Mouse (Mus musculus) hematopoietic stem cell, adult 5-6 weeks (primary cell): Measurements from ENCODE around the gene Palm2. TPM values are rescaled to one million over a fixed set of nuclear protein-coding genes. Genes with fewer than 3 reads are reported as not detected.
A peak's percentile ranks its signal among the peaks of the same experiment; 100 is the strongest.

Experiments
- ATAC-seq, 2 experiments: fragments of 125-278 bp in 1 of 2; replicated peaks in 1 of 2; 2 replicates each; pipeline ENCODE4 v1.8.0; 2016 to 2017; ENCODE audit warnings: inconsistent platforms in 2 of 2, mild to moderate bottlenecking in 2 of 2, moderate number of reproducible peaks in 2 of 2, low read depth in 1 of 2, moderate TSS enrichment in 1 of 2; ENCODE audit not compliant: low FRiP score in 2 of 2, poor library complexity in 2 of 2, severe bottlenecking in 2 of 2, insufficient read depth in 1 of 2, low TSS enrichment in 1 of 2
- total RNA-seq: library from RNA; stranded (forward); fragments of 172-1452, 232-1000 nt; gene quantifications from 2 replicates; pipeline ENCODE4 v1.2.3, GENCODE M21; 2017

Palm2 gene
- total RNA-seq, 1 experiment from 2014 or later = not detected

DNA sequence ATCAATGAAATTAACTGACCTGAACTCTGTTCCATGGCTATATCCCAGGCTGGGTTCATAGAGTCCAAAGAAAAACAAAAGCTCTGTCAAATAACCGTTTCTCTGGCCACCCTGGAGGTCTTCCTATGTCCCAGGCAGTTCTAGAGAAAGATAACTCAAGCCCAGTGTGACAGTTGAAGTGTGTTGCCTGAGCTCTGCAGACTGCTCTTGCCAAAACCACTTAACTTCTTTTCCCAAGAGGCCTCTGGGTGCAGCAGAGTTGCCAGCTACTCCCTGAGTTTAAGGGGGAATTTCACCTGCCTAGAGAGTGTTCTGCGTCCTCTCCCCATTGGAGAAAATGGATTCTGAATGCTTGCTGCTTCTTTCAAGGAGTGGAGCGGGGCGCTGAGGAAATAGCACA lies 158.7 kb downstream of the Palm2 start:
- ATAC-seq = no peak

DNA sequence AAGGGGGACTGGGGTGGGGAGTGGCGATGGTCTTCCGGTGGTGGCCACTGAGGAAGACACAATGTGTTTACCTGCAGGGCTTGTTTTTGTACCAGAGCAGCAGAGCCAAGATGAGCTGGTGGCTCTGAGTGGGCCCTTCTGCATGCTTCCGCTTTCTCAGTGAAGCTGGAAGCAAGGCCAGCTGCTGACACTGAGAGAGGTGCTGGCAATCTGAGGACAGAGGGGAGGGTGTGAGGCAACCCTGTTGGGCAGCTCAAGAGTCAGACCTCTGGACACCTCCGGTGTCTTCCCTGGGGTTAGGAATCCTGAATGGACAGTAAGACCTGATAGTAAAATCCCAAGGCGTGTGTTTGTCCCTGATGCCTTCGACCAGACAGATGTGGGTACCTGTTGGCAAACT lies 165.9 kb downstream of the Palm2 start:
- no peak for ATAC-seq

DNA sequence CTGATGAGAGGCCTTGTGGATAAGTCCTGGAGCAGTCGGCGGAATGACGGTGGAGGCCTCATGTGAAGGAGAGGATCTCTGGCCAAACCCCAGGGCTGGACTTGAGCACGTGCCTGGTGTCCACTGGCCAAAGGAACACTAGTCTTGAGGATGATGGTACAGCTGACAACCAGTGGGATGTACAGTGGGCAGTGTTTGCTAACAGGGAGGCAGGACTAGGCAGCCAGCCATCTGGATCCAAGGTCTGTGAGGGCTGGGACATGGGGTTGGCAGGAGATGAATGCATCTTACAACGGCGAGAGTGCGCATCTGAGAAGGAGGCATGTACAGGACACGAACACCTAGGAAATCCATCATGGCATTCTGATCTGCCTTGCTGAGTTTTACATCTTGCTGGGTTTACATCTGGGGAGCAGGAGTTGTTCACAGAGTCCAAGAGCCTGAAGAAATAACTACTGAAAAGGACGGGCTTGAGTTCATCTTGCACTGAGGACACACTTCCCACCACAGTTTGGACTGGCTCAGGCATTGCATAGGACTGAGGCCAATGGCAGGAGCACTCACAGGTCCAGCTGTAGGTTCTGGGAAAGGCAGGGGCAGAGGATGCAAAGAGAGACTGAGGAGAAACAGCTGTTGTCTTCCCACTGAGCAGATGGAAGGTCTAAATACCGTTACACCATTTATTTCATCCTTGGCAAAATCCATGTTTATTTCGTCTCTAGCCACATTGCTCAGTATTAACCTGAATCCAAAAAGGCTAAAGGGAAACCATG lies 166.8 kb downstream of the Palm2 start:
- ATAC-seq = no peak

DNA sequence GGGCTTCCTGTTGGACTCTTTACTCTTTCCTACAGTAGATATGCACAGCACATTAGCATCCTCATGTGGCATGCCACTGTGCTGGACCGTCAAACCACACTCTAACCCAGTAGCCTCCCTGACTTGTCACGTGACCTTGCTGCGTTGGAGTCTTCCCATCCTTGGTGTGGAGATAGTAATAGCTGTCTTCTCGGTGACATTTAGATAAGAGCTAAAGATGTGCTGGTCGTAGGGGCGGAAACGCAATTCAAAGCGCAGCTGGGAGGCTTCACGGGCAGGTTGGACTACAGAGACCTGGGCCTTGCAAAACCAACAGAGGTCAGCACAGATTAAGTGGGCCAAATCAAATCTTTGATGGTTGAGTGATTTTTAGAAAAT lies 167.4 kb downstream of the Palm2 start:
- no peak for ATAC-seq

DNA sequence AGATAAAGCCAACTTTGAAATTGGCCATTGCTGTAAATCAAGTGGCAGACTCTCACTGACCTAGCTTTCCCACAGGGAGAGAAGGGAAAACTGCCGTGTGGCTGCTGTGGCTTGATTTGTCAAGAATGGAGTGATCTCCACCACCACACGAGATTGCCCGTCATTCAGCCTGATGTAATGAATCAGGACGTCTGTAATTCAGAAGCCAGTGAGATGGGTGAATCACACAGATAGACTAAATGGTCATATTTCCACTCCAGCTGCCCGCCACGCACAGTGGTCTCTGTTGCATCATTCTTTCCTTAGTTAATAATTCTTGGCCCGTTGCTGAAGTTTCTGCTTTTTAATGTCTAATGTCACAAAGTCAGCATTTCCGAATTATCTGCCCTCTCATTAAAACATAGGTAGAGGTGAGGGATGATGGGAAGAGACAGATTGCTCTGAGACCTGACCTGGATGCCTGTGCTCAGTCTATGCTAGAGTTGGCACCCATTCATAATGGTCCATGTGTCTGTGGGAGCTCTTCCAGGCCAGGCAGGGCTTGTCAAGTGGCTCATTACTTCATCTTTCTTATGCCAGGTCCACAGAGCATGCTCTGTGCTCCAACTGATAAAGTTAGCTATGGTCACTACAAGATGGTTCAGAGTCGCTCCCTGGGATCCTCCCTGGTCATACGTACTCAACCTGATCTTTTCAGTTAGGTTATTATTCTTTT lies 168.0 kb downstream of the Palm2 start:
- ATAC-seq = no peak

DNA sequence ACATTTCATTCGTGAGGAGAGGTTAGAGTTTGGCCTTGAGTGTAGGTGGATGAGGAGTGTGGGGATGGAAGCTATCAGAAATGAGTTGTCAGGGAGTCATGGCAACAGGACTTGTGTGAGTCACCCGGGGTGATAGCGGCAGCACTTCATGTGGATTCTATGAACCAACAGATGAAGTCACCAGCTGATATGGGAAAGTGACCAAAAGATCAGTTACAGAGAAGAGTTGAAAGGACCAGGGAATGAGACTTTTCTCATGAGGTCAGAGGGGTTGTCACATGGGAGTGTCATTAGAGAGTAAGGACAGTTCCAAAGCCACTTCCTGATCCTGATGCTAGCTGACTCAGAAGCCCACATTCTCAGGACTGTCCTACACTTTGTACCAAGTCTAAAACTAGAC lies 172.2 kb downstream of the Palm2 start:
- no peak for ATAC-seq

DNA sequence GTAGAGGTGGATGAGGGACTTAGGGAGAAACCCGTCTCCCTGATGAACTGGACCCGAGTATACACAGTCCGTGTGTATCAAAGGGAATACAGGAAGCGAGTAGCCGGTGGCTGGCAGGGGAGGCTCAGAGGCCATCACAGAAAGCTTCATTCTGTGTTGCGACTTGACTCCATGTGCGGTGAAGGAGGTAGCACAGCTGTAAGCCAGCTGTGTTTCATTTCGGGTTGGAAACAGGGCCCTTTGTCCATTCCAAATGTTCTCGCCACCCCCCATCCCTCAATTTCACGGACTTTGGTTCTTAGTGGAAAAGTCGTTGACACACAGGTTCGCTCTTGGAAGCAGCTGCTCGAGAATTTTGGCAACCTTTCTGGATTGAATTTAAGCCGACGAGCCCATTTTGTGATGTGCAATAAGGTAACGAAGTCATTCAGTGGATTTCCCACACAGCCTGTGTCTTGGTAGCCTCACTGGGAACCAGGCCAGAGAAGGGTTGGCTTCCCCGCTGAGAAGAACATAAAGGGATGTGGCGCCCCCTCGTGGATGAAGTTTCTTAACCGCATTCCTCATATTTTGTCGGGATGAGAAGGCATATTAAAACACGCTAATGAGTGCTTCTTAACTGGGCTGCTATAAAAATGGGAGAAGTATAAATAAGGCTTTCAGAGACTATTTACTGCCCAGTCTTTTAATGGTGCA lies 173.3 kb downstream of the Palm2 start:
- peak; percentile 51 to 56; a peak in 2 of 4 replicates for ATAC-seq

DNA sequence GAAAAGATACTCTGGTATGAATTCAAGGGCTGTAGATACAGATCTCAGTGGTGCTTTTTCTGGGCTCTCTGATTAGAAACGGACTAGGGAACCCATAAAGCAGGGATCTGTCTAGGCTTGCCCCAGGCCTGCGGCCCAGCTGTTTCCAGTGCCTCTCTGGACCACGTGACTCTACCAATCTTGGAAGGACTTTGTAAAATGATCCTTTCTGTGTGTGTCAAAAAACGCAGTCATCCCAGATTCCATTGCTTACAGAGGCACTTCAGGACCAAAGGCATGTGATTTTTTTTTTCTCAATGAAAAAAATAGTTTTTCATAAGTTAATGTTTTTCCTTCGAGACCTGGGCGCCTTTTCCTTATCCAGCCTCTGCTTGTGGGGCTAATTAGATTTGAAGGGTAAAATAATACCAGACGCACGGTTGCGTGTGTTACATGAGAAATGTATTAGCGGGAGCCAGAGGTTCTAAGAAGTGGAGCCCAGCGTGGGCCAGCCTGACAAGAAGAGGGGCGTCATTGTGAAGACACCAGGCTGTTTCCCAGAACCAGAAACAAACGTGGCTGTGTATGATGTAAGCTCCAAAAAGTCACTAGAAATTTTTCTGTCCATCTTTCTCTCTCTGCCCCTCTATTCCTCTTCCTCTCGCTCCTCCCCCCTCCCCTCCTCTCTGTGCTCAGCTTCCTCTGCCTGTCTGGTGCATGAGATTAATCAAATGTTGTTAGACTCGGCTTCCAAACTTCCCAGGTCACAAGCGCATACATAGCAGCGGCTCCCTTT lies 177.4 kb downstream of the Palm2 start:
- no peak for ATAC-seq

DNA sequence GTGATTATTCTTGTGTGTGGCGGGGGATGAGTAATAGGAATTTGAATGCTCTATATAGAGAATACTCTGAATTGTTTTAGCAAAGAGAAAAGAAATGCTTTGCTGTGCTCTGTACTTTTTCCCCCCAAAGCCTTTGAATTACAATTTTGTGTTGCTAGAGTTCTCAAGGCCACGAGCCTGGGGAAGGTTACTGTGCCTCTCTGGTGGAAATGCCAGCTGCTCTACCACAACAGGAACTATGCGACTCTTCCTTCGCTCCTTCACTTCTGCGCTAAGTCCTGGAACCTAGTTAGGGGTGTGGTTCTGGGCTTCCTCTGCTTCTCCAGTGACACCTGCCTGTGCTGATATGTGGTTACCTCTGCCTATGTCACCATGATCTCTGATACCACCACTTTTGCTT lies 178.7 kb downstream of the Palm2 start:
- ATAC-seq = no peak

DNA sequence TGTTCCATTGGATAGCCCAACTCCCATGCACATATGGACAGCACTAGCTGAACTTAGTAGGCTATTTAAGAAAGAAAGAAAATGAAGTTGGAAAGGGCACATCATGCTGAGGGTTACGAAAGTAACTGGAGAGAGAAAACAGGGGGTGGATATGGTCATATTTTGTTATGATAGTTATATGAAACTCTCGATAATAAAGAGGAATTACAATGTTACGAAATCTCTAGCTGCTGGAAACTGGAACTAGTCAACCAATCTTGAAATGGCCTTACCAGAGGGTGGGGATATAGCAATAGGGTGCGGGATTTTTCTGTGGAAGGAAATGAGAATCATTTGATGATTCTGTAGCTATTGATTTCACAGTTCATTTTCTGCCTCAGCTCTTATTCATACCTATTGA lies 180.6 kb downstream of the Palm2 start:
- ATAC-seq = no peak

DNA sequence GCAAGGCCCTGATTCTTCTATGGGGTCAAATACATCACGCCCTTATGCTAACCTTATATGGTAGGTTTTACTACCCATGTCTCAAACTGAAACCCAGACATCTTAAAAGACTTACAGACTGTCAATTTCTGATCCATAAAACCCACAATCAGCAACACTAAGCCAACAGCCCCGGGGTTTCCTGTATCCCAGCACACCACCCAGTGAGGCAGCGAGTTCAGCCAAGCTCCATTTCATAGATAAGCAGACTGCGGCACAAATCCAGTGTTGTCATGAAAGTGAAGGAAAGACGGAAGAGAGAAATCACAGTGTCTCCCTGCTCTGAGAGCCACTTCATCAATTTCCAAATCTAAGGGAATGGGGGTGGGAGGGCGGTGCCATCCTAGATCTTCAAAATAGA lies 184.7 kb downstream of the Palm2 start:
- ATAC-seq = no peak

DNA sequence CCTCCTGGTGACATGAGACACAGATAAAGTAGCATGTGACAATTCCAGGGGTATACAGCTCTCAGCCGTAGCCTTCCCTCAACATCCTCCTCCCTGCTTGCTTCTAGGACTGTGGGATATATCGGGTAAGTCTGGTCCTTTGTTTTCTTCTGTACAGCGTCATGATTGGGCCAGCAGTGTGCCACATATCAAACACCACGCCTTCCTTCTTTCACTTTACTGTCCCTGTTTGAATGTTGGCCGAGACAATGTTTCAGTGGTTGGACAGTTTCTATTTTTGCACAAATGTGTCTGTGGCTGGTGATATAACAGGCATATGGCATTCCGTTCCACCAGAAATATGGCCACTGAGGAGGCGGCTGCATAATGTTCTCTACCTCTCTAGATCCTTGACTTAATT lies 188.8 kb downstream of the Palm2 start:
- ATAC-seq = no peak

DNA sequence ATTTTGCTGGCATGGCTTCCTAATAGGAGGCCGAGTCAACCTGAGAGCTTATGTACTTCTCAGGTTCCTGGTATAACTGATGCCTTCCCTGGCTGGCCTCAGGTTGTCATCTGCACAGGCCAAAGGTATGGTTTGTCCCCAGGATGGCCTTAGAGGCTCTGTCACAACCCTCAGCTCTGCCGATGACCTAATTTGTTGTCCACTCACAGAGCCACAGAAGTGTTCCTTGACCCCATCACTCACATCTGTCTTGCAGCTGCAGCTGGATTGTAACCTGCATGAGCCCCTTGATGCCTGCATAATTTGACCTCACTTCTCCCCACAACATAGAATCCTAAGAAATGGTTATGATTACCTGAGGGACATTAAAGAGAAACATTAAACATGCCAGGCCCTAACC lies 190.8 kb downstream of the Palm2 start:
- ATAC-seq = no peak

DNA sequence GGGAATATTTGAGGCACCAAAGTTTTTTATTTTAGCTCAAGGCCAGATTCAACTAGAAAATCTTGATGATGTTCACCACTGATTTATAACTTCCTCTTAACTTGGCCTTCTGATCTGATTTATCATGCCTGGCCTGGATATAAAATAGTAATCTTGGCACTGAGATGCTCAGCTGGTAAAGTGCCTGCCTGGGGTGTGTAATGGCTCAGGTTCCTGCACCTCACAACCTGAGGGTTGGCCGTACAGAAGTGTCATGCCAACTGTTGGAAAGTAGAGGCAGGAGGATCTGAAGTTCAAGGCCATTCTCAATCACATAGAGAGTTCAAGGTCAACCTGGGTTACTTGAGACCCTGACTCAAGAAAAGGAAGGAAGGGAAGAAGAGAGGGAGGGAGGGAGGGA lies 191.3 kb downstream of the Palm2 start:
- ATAC-seq = no peak

DNA sequence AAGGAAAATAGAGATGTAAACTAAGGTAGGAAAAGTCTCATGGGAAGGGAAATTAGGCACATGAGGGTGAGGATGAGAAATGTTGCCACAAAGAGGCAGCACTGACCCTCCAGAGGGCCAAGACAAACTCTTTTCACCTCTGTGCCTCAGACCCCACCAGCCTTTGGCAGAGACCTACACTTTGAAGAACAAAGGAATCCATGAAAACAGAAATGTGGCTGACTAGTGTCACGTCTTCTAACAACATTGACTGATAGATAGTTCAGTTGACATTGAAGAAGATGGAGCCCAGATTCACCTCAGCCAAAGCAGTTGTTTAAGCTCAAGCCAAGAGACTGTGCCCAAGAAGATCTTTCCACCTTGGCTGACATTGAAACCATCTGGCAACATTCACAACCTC lies 191.7 kb downstream of the Palm2 start:
- ATAC-seq = no peak

DNA sequence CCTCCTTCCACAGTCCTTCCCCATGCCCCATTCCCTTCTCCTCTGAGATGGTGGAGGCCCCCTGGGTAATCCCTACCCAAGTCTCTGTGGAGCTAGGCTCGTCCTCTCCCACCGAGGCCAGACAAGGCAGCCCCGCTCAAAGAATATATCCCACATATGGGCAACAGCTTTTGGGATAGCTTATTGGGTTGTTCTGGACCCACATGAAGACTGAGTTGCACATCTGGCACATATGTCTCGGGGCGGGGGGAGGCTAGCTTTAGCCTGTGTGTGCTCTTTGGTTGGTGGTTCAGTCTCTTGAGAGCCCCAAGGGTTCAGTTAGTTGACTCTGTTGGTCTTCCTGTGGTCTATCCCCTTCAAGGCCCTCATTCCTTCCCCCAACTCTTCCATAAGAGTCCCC lies 192.9 kb downstream of the Palm2 start:
- ATAC-seq = no peak

DNA sequence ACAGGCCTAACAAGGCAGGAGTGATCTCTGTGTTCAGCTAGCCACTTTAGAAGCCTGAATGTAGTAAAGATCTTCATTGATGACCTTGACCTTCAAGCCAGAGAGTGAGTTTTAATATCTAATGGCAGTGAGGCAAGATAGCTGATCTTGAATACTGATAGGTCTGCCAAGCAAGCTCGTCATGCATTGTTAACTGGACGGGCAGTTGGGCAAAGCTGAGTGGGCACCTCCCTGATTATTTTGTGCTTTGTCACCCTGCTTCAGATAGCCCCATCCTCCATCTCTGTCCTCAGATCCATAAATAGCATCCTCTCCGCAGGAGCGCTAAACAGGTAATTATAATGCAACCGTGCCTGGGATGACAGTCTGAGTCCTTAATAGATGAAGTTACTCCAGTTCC lies 198.3 kb downstream of the Palm2 start:
- no peak for ATAC-seq

DNA sequence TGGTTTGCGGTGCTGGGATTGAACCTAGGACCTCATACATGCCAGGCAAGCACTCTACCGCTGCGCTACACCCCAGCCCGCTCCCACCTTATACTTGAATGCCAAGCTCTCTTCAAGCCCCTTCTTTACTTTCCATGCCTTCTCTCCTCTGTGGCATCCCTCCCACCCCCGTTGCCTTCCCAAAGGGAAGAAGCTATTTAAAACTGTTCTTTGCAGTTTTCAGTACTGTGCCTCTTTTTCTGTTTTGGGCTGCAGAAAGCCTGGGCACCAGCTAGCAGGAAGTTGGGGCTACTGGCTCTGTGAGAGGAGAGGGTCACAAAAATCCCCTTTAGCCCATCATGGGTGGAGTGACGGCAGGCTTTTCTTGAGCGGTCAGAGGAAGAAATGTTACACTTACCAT lies 199.0 kb downstream of the Palm2 start:
- ATAC-seq = no peak
